Mouse (Mus musculus): ENCODE data around the gene Ldhb.
"Not testable (repeated sequence)": the region's sequence is repeated elsewhere in the genome, so short reads cannot be mapped to it uniquely, and the experiment has no call there.

Ldhb gene

DNA sequence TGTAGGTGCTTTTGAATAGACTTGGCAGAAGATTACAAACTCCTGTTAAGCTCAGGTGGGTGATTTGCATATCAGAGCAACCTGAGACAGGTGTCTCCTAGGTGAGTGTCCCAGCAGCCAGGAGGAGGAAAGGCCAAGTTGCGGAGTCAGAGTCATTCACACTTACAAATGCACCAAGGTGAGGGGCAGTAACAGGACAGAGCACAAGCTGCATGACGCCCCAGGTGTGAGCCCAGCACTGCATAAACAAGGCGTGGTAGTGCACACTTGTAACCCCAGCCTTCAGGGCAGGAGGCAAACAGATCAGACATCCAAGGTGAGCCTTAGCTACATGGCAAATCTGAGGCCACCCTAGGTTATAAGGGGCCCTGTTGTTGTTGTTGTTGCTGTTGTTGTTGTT lies 5.1 kb upstream of the Ldhb start:
- no peak for DNase-seq

DNA sequence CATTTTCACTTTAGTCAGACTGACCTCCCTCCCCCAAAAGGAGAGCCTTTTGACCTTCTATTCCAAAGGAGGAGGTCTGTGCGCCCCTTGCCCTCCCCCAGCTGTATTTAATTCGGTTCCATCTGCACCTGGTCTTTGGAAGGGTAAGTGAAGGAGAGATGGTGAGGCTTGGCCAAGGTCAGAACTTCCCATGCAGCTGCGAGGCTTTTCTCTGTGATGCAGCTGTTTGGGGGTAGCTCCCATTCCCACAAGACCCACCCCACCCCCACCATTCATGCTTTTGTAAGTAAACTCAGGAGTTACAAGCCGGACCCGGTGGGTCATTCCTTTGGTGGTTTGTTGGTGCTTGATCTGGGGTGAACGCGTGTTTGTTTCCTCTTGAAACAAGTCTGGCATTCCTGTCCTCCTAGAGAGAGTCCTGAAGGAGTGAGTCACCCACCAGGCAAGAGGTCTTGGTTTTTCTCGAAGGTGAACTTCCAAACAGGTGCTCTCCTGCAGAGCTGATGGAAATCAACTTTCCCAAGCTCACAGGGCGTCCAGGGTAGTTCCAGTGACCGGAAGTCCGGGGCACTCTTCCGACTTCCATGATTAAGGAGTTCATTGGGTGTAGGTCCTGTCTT lies 3.9 kb upstream of the Ldhb start:
- no peak for DNase-seq

- no peak for DNase-seq
Observed at GRCm38 (mm10) chr6:142508663-142509062, 906 bp upstream of the Ldhb start.

GRCm38 (mm10) chr6:142507033-142507784 lies 548 bp downstream of the Ldhb start:
- peak; percentile 33 for DNase-seq

DNA sequence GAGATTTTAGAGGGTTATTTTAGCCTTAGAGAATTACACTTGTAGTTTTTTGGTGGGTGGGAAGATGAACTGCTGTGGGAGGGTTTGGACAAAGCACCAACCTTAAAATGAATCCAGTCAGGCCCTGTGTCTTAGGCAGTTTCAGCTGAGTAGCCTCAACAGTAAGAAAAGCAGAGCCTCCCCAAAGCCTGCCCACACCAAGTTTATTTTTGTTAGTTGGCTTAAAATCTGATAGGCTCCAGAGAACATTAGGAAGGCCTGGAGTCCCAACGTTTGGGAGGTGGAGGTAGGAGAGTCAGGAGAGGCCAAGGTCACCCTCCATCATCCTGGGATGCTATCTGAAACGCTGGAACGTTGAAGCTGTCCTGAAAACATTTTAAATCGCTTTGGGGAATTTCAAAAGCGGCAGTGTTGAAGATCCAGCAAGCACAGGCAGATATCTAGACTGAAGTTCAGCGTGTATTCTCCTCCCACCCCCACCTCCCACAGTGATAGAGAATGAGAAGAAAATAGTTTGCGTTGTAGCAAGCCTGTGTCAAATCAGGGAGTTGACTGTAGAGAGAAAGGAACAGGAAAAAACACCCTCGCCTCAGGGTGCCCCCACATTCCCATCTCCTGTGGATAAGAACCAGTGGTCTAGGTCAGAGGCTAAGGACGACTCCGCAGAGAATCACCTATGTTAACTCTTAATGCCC lies 1.3 kb downstream of the Ldhb start:
- no peak for DNase-seq

DNA sequence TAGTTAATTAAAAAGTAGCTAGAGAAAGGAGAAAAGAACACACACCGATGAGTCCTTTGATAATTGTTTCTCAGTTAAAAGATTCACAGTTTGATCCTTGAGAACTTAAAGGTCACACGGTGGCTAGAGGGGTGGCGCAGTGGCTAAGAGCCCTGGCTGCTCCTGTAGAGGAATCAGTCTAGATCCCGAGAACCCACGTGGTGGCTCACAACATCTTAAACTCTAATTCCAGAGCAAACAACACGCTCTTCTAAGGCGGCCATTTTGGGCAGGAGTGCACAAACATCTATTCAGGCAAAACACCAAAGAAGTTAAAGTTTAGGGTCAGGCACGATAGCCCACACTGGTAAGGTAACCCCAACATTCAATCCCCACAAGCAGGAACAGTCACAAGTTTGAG lies 4.2 kb downstream of the Ldhb start:
- DNase-seq, result no peak

- DNase-seq, result no peak
Observed at GRCm38 (mm10) chr6:142502519-142503125, 5.1 kb downstream of the Ldhb start.

GRCm38 (mm10) chr6:142490114-142490513 lies 17.6 kb downstream of the Ldhb start:
- DNase-seq, result not testable (repeated sequence)

DNA sequence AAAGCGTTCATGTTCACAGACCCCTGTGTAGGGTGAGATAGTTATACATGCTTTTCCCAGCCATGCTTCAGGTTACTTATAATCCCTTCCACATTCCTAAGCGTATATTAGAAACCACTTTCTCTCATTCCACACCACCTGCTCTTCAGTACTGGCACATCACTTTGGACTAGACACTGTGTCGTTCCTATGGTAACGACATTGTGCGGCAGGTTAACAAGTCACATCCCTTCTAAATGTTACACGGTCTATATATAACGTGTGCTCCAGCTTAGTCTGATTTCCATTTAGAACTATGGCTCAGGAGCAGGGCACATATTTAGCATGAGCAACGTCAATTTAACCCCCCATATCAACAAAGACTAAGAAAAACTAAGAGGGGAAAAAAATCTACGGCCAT lies 20.1 kb downstream of the Ldhb start:
- no peak for DNase-seq

DNA sequence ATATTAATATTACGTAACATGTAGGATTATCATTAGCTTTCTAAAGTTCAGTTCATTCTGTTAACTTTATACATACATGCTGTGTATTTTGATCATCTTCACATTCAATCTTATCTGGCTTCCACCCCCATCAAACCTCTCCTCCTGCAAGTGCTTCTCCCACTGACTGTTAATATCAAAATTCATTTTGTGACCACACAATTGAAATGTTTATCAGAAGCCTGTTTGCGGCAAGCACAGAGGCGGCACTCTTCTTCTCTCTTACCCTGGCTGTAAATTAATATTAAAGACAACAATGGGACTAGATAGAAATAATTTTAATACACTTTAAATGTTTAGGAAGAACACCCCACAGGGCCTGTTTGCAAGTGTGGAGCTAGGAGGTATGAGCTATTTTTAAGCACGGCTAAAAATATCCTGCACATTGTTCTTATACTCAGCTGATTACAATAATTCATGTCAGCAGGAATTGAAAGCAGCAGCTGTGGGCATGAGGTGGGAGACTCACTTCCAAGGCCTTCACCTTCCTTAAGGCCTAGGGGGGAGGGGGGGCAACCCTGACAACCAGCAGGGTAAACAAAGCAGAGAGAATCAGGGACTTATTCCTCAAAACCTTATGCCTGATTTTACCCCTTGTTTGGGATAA lies 22.2 kb downstream of the Ldhb start:
- no peak for DNase-seq

- no peak for DNase-seq
Observed at GRCm38 (mm10) chr6:142477239-142477638, 30.5 kb downstream of the Ldhb start.

DNA sequence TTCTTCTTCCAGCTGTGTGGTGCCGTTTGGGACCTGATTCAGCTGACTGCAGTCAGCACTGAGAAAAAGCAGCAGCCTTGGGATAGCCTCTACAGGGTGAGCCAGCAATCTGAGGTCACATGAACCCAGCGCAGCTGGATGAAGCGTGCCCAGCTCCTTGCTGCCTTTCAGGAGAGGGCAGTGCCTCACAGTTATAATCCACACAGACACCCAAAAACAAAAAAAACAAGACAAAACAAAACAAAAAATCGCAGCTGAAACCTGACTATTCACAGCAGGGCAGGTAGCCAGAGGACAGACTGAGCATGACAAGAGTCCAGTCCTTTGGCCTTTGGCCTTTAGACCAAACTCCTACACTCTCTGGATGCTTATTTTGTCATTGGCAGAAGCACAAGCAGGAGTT lies 35.0 kb downstream of the Ldhb start, which contains the start of gene Gys2:
Gene Gys2, minus strand, starts transcription at position 309 of the 403 bp plus-strand sequence.
- no peak for DNase-seq

GRCm38 (mm10) chr6:142471141-142471540 lies 36.6 kb downstream of the Ldhb start:
- no peak for DNase-seq

DNA sequence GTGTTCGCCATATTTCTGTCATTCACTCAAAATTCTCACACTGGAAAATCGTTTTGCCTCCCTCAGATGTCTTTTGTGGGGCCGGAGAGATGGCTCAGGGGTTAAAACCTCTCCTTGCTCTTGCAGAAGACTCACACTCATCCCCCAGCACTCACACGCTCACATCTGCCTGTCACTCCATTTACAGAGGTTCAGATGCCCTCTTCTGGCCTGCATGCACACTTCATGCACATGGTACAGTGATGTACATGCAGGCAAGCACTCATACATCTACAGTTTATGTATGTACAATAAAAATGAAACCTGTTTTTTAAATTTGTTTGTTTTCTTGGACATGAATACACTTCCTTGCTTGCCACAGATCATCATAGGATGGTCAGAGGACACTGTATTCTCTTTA lies 38.2 kb downstream of the Ldhb start:
- no peak for DNase-seq

- no peak for DNase-seq
Observed at GRCm38 (mm10) chr6:142462194-142462593, 45.6 kb downstream of the Ldhb start.

- DNase-seq, result no peak
Observed at GRCm38 (mm10) chr6:142459017-142459678, 48.6 kb downstream of the Ldhb start.

DNA sequence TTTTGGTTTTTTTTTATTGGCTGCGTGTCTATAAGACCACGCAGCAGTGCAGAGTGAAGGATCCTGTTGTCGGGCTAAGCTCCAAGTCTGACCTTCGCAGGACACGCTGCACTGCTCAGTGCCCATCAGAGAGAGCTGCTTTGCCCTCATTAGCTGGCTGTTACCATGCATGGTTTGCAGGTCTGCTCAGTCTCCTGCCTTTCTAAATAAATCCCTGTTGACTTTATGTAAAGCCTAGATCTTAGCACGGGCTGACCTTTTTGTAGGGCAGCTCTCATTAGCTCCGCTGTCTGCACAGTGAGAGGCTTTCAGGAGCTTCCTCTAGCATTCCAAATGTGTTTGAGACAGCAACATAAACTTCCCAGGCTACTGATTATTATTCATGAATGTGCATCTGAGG lies 49.7 kb downstream of the Ldhb start:
- no peak for DNase-seq

DNA sequence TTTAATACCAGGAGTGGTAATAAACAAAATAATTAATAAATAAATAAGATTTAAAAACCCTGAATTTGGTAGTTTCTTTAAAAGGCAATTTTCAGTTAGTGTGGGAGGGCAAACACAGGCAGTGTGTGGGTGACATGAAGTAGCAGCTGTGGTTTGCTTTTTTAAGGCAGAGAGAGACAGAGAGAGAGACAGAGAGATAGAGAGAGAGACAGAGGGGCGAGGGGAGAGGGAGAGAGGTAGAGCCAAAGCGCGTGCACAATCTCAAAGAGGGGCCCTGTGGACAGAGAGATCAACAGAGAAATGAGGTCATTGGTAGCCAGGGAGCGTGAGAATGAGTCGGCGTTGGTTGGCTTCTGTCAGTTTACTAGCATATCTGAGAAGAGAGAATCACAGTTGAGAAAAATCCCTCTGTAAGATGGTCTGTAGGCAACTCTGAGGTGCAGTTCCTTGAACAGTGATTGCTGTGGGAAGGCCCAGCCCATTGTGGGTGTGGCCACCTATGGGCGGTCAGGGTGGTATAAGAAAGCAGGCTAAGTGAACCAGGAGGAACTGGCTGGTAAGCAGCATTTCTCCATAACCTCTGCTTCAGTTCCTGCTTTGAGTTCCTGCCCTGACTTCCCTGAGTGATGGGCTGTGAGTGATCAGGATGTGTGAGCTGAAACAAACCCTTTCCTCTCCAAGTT lies 52.3 kb downstream of the Ldhb start:
- no peak for DNase-seq

- no peak for DNase-seq
Observed at GRCm38 (mm10) chr6:142453311-142453710, 54.4 kb downstream of the Ldhb start.

DNA sequence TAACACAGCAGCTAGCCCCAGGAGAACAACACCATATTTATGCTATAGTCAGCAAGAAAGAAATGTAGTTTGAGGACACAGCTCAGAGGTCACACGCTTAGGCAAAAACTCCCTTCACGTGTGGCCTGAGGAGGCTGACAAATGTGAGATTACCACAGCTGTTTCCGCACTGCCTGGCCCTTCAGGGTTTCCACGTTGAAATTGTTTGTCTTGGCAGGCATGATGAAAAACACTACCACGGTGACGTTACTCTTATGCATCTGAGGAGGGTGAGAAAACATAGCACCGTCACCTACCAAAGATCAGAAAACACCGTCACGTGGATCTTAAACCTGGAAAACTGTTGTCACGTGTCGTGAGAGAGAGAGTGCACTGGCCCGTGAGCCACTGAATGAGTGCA lies 56.4 kb downstream of the Ldhb start:
- DNase-seq, result no peak
